Mouse (Mus musculus) 416B (cell line): ENCODE measurements around the gene Apol8.
A peak's percentile ranks its signal among the peaks of the same experiment; 100 is the strongest.

Experiments used
- DNase-seq: peaks from one replicate; pipeline ENCODE4 v3.0.0; 2011; ENCODE audit warnings: low read depth

Apol8 gene

GRCm38 (mm10) chr15:77785807-77786206 is 29.0 kb upstream of the Apol8 start:
- DNase-seq: no peak

DNA sequence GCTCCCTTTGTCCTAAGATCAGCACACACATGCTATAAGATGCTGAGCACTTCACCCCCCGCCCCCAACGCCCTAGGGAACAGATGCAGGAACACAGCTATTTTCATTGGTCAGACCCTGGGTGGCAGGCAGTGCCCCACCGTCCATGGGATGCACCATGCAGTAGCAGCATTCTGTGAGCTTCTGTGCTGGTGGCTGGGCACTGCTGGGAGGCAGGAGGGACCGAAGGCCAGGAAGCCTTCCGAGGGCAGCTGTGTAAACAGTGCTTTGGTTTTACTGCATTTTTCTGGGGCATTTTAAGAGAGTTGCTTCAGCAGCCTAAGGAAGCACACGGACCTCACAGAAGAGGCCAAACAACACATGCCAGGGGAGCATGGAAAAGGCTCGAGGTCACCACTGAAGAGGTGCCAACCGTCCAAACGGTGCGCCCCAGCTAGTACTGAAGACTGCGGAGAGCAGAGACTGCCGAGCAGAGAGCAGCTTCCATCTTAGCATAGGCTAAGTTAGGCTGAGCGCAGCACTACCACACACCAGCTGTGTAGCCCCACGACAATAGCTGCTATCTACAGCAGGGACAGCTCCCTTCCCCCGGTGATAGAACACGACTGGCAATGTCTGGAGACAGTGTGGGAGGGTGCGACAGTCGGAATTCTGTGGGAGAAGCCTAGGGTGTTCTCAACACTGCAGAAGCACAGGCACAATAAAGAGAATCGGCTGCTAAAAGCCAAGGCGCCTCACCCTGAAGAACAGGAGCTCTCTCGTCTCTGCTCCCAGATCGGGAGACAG is 27.4 kb upstream of the Apol8 start:
- no peak for DNase-seq

DNA sequence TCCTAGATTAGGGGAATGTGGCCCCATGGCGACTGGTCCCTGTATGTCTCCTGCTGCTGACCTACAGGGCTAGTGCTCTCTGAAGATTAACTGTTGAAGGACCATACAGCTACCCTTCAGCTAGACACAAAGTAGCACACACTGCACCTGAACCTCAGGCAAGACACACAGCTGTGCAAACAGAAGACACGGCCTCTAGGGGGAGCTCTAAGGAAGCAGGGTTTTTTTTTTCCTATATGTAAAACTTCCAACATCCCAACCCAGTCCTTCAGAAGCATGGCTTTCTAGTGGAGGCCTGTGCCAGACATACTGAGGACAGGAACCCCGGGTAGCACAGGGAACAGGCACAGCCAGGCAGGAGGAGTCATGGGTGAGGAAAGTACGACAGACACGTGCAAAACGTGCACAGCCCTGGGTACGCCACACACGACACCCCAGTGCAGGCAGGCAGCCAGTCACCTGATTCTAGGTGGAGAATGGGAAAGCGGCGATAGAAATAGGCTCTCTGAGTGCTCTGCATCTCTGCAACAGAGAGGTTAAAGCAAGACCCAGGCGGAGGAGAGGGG is 25.7 kb upstream of the Apol8 start:
- DNase-seq: peak; percentile 63

- DNase-seq: peak; percentile 67
Observed at GRCm38 (mm10) chr15:77775186-77775963, 18.6 kb upstream of the Apol8 start.

- no peak for DNase-seq
Observed at GRCm38 (mm10) chr15:77774303-77774702, 17.5 kb upstream of the Apol8 start.

- DNase-seq: no peak
Observed at GRCm38 (mm10) chr15:77773099-77773915, 16.5 kb upstream of the Apol8 start.

- no peak for DNase-seq
Observed at GRCm38 (mm10) chr15:77770942-77771341, 14.1 kb upstream of the Apol8 start.

GRCm38 (mm10) chr15:77770341-77770740 is 13.5 kb upstream of the Apol8 start:
- DNase-seq: no peak

- no peak for DNase-seq
Observed at GRCm38 (mm10) chr15:77766981-77767380, 10.2 kb upstream of the Apol8 start.

DNA sequence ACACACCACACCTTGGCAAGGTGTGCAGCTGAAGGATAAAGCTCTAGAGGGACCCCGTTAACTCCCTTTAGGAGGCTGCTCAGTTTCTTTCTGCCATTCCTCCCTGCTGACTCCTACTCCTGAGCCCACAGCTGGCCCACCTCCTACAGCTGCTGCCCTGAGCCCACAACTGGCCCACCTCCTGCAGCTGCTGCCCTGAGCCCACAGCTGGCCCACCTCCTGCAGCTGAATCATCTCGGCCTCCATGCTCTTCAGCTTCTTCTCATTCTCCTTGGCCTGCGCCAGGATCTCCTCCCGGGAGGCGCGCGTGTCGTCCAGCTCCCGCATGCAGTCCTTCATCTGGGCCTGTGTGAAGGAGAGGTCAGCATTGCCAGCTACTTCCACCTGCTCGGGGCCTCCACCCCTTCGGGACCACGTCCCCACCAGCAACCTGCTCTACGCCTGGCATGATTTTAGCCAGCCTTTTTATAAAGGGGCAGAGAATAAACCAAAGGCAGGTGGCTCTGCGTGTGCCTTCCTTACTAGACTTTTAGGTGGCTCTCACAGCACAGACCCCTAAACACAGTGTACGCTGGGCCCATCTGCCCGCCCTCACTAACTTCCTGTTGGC is 8.8 kb upstream of the Apol8 start:
- DNase-seq: no peak

GRCm38 (mm10) chr15:77764391-77765006 is 7.7 kb upstream of the Apol8 start:
- DNase-seq: no peak

GRCm38 (mm10) chr15:77763702-77764101 is 6.9 kb upstream of the Apol8 start:
- no peak for DNase-seq

- no peak for DNase-seq
Observed at GRCm38 (mm10) chr15:77763050-77763449, 6.2 kb upstream of the Apol8 start.

DNA sequence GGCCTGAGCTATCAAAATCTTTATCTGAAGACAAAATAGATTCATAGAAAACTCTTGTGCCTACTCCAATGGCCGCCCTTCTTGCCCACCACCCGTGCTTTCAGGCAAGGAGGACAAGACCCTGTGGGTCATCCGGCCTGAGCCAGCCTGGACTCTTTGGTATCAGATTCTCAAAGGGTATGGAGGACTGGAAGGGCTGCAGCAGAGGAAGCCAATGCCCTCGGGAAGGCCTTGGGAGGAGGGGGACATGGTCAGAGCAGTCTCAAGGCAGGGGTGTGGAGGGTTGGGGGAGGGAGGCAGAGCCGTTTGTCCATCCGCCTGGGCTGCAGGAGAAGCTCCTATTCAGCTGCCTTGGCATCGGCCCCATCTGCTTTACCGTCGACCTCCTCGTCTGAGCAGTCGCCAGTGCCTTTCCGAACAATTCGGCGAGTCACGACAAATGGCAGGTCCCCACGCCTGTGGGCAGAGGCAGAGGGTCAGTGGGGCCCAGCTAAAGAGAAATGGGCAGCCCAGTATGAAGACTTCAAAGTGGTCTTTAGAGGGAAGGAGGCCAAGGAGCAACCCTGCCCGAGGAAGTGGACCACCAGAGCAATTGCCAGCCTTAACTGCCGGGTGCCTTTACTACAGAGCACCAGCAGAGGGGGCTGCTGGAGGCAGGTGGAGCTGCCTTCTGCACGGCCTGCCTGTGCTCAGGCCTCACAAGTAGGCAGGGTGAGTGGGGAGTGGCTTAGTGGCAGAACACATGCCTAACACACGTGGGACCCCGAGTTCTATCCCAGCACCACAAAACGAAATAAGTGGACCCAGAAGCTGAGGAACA is 5.0 kb upstream of the Apol8 start:
- DNase-seq: peak; percentile 54

- DNase-seq: no peak
Observed at GRCm38 (mm10) chr15:77761083-77761482, 4.3 kb upstream of the Apol8 start.

GRCm38 (mm10) chr15:77760037-77760436 is 3.2 kb upstream of the Apol8 start:
- DNase-seq: no peak

DNA sequence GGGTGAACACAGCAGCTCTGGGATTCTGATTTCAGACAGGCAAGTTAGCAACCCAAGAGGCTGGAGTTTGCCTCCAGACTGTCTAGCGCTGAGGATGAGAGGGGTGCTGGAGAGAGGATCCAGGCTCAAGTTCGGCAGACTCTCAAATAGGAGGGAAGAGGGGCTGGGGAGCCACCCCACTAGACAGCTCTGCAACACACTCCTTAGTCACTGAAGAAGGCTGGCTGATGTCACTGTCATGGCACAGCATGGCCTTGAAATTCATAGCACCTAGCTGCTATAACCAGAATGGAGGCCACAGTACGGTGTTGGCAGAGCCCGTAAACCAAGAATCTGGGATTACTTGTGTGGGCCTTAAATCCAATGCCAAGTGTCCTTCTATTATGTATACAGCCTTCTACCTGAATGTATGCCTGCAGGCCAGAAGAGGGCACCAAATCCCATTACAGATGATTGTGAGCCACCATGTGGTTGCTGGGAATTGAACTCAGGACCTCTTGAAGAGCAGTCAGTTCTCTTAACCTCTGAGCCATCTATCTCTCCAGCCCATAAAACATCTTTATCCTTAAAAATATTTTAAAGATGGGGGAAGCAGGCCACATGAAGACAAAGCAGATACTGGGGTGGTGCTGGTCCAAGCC is 903 bp upstream of the Apol8 start:
- DNase-seq: peak; percentile 59

DNA sequence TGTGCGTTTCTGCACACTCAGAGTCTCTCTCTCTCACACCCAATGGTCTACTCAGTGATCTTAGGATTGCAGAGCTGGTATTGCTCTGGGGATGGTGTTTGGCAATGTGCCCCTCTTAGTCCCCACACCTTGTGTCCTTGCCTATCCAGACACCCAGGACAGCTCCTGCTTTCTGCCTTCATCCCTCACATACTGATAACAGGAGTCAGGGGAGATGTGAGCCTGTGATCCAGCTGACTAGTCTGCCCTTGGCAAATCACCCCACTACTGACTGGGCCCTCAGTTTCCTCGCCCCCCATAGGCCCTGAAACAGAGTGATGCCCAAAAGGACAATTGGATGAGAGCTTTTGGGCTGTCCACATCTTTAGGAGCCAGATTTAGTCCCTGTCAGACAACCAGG is 722 bp downstream of the Apol8 start:
- no peak for DNase-seq

DNA sequence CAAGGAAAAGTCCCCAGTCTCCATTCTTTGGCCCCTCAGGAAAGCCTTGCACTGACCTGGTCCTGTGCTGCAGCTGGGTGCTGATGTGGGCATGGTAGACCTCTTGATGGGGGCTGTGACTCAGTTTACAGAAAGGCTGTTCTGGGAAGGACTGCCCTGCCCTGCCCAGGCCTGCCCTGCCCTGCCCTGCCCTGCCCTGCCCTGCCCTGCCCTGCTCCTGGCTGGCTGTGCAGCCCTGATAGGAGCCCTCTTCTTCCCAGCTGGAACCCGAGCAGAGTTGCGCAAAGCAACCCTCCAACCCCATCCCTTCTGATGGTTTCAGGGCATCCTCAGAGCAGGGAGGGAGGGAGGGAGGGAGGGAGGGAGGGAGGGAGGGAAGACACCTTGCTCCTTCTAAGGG is 1.7 kb downstream of the Apol8 start:
- DNase-seq: no peak

- no peak for DNase-seq
Observed at GRCm38 (mm10) chr15:77752443-77752842, 4.4 kb downstream of the Apol8 start.
